Mouse (Mus musculus) T-helper 2 cell (primary cell): ENCODE measurements around the gene Aptx.

Source experiments
- in situ Hi-C: fragments of 300-600 bp; cut with MboI, MseI; formaldehyde crosslinking; loops from one replicate; pipeline ENCODE4 v1.15.1; 2025; ENCODE audit warnings: high pct_unique_total_duplicates

The Aptx gene

GRCm38 (mm10) chr4:40702797-40703709 is at the start of gene Aptx:
Gene Aptx (minus strand): TSS chr4:40703194.
- in situ Hi-C loops: loop anchor here (25.0 kb wide), 1 partner anchor 1034 kb away; the partner anchor contains the start of gene Arid3c

DNA sequence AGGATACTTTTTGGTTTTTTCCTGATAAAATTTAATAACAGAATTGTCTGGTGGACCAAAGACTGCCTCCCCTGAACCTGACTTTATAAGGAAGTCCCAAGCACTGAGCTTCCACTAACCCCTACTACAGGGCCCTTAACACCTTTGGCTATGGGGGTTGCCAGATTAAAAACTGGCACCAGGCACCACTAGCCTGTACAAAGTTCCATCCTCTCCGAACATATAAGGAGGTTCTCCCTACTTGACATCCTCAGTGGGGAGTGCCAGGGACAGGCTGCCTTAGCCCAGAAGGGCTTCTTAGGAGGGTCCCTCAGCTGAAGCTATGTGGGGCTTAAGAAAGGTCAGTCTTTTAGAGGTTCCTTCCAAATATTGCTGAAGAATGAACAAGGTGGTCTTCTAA is 32.4 kb upstream of the Aptx start:
- in situ Hi-C loops: no loop called here

DNA sequence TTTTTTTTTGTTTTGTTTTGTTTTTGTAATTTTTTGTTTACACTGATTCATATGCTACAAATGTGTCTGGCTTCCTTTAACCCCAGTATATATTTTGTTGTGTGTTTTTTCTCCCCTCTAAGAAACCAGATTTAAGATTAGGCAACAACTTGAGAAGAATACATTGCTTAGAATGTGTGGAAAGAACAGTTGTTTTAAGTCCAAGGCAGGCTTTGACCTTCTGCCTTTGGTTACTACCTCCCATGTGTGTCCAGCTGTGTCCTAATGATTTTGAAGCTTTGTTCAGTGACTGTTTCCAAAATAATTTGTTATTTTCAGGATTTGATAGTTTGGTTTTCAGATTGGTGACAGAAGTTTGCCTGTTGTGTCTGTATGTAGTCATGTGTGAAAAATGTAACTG is 28.3 kb upstream of the Aptx start:
- in situ Hi-C loops: no loop called here

DNA sequence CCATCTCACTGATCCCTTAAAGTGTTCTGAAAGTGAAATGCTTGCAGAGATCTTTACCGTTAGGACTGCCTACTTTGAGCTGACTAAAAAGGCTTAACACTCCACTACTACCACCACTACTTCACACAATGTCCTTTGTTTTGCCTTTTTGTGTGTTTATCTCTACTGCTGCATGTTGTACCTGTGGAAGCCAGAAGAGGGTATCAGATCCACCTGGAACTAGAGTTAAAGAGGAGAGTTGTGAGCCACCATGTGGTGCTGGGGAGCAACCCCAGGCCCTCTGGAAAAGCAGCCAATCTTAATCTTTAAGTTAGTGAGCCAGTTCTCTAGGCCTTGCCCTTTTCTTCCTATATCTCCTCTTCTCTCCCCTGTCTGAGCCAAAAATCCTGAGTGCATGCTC is 24.3 kb upstream of the Aptx start:
- in situ Hi-C loops: no loop called here

DNA sequence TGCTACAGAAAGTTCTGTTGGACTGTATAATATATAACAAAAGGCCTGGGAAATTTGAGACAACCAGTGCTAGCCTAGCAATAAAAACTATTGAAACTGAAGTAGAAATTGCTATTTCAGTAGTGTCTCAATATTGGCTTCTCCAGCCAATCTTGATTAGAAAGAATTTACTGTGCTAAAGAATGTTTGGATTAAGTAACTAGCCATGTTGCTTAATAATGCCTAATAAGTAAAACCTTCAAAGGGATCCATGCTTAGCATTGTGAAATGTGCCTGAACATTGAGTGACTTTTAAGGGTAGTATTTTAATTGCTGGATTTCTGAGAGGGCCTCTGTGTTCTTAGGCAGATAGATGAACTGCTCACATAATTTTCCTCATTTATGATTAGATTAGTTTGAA is 22.6 kb upstream of the Aptx start:
- in situ Hi-C loops: no loop called here

DNA sequence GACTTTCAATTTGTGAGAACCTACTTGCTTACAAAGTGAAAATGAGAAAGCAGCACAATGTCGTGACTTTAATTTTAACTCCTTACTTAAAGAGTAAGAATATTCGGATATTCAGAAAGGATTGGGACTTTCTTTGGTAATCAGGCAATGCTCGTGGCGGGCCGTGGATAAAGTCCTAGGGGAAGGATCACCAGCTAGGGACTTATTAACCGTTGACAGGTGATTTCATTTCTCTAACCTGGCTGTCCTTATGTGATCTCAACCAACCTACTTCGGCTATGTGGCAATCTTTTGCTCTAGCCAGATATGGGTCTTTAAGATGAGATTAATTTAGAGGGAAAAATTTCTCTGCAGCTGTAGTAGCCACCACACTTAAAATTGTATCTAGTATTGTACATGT is 22.1 kb upstream of the Aptx start:
- in situ Hi-C loops: no loop called here

DNA sequence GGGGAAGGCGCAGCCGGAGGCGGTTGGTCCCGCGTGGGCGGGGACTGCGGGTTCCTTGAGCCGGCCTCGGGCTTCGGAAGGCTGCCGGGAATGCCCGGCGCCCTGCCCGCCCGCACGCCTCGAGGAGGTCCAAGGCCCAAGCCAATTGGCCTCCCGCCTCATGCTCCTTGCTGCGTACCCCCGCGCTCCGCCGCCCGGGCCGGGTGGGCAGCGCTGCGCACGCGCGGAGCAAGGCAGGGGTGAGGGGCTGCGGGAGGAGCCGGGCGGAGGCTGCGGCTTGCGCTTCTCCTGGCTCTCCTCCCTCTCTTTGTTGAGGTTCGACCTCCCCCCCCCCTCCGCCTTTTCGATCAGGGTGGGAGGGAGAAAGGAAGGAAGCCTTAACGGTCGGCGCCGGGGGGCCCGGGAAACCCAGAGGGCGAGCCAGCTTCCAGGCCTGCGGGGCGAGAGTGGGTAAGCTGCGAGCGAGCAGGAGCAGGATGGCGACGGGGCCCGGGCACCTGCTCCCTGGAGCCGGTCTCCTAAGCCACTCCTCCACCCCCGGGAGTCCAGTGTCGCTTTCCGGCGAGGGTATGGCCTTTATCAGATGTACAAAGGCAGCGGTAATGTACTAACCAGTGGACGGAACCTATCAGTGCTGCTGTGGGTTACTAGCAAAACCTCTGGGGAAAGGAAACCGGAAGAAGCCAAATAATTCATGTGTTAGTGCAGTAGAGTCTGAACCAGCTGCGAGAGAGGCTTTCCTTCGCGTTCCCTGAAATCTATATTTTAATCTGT is 19.9 kb upstream of the Aptx start:
- in situ Hi-C loops: loop anchor here (25.0 kb wide), 1 partner anchor 1014 kb away; the partner anchor contains the start of gene Arid3c

GRCm38 (mm10) chr4:40722011-40722666 is 19.1 kb upstream of the Aptx start, which contains the start of gene Dnaja1:
Gene Dnaja1 (plus strand): TSS chr4:40722150.
- in situ Hi-C loops: loop anchor here (25.0 kb wide), 1 partner anchor 1015 kb away; the partner anchor contains the start of gene Arid3c

DNA sequence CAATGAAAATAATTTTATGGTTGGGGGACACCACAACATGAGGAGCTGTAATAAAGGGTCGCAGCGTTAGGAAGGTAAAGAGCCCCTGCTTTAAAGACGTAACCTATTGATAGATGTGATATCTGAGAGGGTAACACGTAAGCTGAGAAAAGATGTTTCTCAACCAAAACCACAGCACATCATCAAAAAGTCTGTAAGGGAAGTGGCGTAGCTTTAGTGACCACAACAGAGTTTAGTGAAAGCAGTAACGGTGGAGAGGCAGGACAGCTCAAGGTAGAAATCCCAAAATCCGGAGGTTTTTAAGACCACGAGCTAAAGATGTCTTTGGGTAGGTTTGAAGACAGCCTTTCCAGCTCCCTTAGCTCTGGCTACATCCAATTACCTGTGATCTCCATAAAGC is 17.9 kb upstream of the Aptx start:
- in situ Hi-C loops: loop anchor here (25.0 kb wide), 1 partner anchor 1016 kb away; the partner anchor contains the start of gene Arid3c

DNA sequence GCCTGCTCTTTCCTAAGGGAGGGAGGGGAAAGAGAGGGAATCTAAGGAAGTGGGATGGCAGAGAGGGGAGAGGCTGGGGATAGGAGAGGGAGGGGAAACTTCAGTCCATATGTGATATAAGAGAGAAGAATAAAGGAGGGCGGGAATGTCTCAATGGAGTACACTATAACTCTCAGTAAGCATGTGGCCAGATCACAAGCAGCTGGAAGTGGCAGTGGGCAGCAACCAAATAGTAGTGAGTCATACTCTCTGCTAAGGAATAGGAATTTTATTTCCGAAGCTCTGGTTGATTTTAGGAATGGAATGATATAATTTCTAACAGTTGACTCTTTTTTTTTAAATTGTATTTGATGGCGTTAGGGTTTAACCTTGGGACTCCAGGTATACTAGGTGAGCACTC is 14.1 kb upstream of the Aptx start:
- in situ Hi-C loops: loop anchor here (25.0 kb wide), 1 partner anchor 1020 kb away; the partner anchor contains the start of gene Arid3c

- in situ Hi-C loops: loop anchor here (25.0 kb wide), 1 partner anchor 1034 kb away; the partner anchor contains the start of gene Arid3c
These were observed 799 bp upstream of the Aptx start for GRCm38 (mm10) chr4:40703710-40704275.

DNA sequence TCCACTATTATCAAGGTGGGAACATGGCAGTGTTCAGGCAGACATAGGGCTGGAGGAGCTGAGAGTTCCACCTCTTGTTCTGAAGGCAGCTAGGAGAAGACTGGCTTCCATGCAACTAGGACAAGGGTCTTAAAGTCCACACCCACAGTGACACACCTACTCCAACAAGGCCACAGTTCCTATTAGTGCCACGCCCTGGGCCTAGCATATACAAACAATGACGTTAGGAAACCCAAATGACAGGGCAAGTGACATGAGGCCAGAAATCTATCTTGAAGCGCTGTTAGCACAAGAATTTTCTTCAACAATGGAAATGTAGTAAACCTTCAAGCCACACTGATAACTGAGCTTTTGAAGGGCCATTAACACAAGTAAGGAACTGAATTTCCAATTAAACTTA is 1.2 kb downstream of the Aptx start:
- in situ Hi-C loops: loop anchor here (25.0 kb wide), 1 partner anchor 1036 kb away; the partner anchor contains the start of gene Arid3c

DNA sequence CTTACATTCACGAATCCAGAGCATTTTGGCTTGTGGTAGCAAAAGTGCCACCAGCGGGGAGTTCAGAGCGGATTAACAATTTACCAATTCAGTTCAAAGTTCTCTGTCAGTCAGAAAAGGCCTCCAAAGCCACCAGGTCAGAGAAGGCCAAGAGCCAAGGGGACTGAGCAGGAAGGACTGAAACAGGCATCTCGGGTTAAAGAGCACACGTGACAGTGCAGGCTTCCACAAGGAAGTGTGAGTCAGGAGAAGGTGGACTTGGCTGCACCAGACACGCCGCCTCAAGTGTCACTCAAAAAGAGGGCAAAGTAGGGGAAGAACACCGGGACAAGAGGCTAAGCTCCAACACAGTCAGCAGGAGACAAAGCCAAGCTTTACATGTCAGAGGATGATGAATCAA is 2.8 kb downstream of the Aptx start:
- in situ Hi-C loops: loop anchor here (25.0 kb wide), 1 partner anchor 1037 kb away; the partner anchor contains the start of gene Arid3c

DNA sequence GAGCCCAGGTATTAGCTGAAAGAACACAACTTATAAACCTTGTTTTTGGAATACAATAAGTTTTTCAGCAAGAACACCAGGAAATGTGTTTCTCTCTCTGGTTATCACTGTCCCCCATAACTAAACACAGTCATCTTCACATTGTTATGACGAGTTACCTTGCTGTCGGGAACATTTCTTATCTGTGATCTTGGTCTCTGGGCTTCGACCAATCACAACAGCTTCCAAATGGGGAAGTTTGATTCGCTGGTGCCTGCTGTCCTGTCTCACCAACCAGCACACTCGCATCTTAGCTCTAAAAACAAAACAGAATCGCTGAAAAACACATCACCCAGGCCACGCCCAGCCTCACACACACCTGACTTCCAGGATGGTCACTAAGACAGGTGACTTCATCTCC is 5.9 kb downstream of the Aptx start:
- in situ Hi-C loops: no loop called here

DNA sequence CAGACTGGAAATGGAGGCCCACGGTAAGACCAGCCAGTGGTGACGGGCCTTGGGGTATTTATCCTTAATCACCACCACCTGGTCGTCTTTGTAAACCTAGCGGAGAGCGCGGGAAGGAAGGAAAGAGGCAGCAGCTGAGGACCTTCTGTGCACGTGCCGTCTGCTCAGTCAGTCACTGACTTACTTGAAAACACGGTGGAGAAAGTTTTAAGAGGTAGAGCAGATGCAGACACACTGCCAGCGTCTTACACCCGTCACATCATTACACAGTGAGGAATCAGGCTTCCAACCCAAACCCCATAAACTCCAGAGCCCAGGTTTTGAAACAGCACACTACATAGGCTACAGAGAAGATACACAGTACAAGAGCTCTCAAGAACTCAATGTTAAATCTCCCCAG is 11.9 kb downstream of the Aptx start:
- in situ Hi-C loops: no loop called here

GRCm38 (mm10) chr4:40683306-40683705 is 19.7 kb downstream of the Aptx start:
- in situ Hi-C loops: loop anchor here (10.0 kb wide), 1 partner anchor 379 kb away; no protein-coding TSS in a partner anchor

GRCm38 (mm10) chr4:40682359-40682758 is 20.6 kb downstream of the Aptx start:
- in situ Hi-C loops: loop anchor here (10.0 kb wide), 1 partner anchor 378 kb away; no protein-coding TSS in a partner anchor

DNA sequence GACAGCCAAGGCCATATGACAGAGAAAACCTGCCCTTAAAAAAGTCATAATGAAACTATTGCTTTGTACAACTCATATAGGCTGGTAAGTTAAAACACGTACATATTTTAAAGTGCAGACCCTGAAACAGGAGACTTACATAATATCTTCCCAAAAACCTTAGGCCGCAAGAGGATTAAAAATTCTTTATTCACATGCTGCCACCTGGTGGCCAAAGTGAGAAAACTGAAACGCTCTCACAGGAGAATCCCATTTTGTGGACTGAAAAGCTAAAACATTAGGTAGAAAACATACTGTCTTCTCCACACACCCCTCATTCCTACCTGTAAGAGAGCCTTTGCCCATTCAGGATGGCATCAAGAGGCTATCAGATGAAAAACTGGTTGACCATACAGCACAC is 21.1 kb downstream of the Aptx start:
- in situ Hi-C loops: loop anchor here (10.0 kb wide), 1 partner anchor 377 kb away; no protein-coding TSS in a partner anchor

GRCm38 (mm10) chr4:40680250-40680860 is 22.6 kb downstream of the Aptx start:
- in situ Hi-C loops: loop anchor here (10.0 kb wide), 1 partner anchor 376 kb away; no protein-coding TSS in a partner anchor

DNA sequence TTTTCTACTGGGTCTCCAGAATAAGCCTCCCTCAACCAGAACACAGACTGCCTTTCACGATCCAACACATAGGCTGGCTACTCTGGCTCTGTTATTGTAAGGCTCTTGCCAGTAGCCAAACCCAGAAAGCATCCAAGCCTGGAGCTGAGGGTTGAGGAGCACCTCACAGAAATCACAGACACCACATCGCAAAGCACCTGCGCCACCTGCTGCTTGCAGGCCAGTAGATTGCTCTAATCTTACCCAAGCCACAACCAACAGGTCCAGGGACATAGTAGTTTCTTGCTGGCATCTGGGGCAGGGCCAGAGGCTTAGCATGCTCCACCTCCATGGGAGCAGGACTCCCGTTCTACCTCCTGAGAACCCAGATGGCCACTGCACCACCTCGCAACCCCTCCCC is 25.9 kb downstream of the Aptx start:
- in situ Hi-C loops: loop anchor here (10.0 kb wide), 1 partner anchor 532 kb away; the partner anchor contains the start of gene Aco1
